Mouse (Mus musculus) thymus, postnatal 25 days (tissue): ENCODE measurements around the gene Akr1b8.
"Not testable (repeated sequence)": the region's sequence is repeated elsewhere in the genome, so short reads cannot be mapped to it uniquely, and the experiment has no call there.

Experiments
- DNase-seq: peaks from one replicate; pipeline ENCODE4 v3.0.0; 2022

Akr1b8 gene

GRCm38 (mm10) chr6:34353658-34354353, at the start of gene Akr1b8:
Akr1b8 (plus strand) TSS chr6:34354119.
- no peak for DNase-seq

- DNase-seq, result no peak
Measured at GRCm38 (mm10) chr6:34304675-34305241, 49.2 kb upstream of the Akr1b8 start.

GRCm38 (mm10) chr6:34306797-34307196, 47.1 kb upstream of the Akr1b8 start:
- no peak for DNase-seq

- DNase-seq, result no peak
Measured at GRCm38 (mm10) chr6:34309526-34309925, 44.4 kb upstream of the Akr1b8 start.

DNA sequence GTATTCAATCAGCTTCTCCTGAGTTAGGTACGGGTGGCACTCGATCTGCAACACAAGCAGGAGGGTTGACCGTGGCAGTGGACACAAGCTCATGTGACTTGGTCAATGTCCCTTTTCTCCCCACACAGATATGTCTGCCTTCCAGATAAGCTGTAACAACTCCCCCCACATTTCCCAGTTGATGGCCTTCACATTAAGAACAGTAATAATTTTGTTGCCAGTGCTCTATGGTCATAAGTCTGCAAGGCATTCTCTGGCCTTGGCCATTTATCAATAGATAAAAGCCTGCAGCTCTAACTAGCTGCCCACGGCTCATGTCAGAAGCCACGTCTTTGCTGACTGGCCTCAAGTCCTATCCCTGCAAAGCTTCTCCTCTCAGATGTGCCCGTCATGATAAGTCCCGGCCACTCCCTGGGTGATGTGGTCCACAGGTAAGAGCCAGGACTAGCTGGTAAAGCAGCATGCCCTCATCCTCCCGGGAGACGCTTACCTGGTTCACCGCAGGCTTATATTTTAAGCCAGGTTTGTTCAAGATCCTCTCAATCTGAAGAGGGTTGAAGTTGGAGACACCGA, 43.8 kb upstream of the Akr1b8 start:
- DNase-seq, result no peak

GRCm38 (mm10) chr6:34313386-34313785, 40.5 kb upstream of the Akr1b8 start:
- DNase-seq, result no peak

GRCm38 (mm10) chr6:34313921-34314320, 40.0 kb upstream of the Akr1b8 start:
- no peak for DNase-seq

- peak; percentile 88 for DNase-seq
Measured at GRCm38 (mm10) chr6:34316854-34317771, 36.8 kb upstream of the Akr1b8 start, which contains the start of gene Akr1b3. Akr1b3 (minus strand) TSS chr6:34317478.

GRCm38 (mm10) chr6:34318172-34318571, 35.7 kb upstream of the Akr1b8 start:
- peak; percentile 16 for DNase-seq

DNA sequence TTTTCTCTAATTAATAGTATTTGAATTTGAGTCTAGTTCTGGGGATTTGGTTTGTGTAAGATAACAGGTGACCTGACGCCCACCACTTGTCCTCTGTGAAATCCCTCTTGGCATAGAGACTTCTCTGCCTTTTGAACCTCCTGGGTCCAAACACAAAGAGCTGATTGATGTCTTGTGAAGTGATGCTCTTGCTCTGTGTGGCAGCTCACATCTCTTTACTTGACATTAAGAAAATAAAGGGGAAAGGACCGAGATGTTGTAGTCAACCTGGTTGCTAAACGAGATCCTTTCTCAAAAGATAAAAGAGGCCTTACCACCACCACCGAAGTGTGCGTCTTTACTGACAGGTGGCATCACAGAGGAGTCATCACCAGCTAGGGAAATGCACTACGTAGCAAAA, 35.3 kb upstream of the Akr1b8 start:
- DNase-seq, result peak; percentile 28

- DNase-seq, result no peak
Measured at GRCm38 (mm10) chr6:34322121-34322520, 31.8 kb upstream of the Akr1b8 start.

- DNase-seq, result no peak
Measured at GRCm38 (mm10) chr6:34331379-34331778, 22.5 kb upstream of the Akr1b8 start.

DNA sequence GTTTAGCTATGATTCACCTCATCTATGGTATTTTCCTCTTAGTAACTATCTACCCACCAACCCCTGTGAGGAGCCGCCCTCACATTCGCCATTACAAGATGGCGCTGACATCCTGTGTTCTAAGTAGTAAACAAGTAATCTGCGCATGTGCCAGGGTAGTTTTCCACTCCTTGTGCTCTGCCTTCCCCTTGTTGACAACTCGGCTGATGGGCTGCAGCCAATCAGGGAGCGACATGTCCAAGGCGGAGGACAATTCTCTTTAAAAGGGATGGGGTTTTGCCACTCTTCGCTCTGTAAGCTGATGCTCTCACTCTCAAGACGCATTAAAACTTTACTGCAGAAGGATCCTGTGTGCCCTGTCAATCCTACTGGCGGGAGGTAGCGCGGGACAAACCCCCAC, 22.1 kb upstream of the Akr1b8 start:
- DNase-seq, result not testable (repeated sequence)

DNA sequence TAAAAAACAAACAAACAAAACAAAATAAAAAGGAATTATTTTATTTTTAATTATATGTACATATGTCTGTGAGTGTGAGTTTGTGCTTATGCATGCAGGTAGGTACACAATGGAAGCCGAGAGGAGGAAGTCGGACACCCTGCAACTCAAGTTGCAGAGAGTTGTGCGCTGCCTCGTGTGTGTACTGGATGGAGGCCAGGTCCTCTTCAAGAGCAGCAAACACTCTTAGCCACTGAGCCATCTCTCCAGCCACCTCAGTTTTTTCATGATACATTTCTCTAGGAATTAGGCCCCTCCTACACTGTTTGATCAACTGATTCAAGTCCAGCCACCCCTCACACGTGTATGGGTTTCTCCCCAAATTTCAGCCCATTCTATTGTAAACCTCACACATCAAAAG, 19.2 kb upstream of the Akr1b8 start:
- no peak for DNase-seq

- no peak for DNase-seq
Measured at GRCm38 (mm10) chr6:34337799-34338198, 16.1 kb upstream of the Akr1b8 start.

- DNase-seq, result no peak
Measured at GRCm38 (mm10) chr6:34341991-34342390, 11.9 kb upstream of the Akr1b8 start.

- DNase-seq, result no peak
Measured at GRCm38 (mm10) chr6:34342476-34342875, 11.4 kb upstream of the Akr1b8 start.

DNA sequence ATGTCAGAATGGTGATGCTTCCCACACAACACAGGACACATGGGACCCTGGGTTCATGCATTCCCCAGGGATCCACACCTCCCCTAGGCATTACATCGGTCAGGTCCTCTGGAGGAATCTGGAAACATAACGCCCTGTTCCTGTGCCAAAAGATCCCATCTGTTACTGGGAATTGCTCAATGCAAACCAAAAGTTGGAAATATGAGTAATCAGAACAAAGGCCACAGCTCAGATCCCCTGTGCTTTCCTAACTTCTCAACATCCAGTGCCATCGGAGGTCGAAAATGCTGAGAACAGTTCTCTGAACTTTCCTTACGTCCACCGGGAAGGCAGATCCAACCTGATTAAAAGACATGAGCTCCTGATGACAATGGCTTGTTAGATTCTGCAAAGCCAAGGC, 10.5 kb upstream of the Akr1b8 start:
- no peak for DNase-seq

- DNase-seq, result no peak
Measured at GRCm38 (mm10) chr6:34344135-34344850, 9.6 kb upstream of the Akr1b8 start.

DNA sequence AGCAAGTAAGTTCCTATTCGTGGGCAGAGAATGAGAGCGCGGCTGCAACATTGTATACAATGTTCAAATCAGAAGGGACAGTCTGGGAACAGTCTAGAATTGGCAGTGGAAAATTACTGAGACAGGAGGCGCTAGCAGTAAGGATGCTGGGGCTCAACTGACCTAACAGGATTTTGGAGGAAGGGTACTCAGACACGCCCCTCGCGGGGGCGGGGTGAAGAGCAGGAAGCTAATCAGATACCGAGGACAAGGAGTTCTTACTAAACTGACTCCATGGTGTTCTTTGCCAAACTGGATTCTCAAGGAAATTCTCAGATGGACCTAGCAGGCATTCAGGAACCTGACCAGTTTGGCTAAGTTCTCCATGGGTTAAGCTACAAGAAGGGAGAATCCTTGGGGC, 9.0 kb upstream of the Akr1b8 start:
- no peak for DNase-seq

DNA sequence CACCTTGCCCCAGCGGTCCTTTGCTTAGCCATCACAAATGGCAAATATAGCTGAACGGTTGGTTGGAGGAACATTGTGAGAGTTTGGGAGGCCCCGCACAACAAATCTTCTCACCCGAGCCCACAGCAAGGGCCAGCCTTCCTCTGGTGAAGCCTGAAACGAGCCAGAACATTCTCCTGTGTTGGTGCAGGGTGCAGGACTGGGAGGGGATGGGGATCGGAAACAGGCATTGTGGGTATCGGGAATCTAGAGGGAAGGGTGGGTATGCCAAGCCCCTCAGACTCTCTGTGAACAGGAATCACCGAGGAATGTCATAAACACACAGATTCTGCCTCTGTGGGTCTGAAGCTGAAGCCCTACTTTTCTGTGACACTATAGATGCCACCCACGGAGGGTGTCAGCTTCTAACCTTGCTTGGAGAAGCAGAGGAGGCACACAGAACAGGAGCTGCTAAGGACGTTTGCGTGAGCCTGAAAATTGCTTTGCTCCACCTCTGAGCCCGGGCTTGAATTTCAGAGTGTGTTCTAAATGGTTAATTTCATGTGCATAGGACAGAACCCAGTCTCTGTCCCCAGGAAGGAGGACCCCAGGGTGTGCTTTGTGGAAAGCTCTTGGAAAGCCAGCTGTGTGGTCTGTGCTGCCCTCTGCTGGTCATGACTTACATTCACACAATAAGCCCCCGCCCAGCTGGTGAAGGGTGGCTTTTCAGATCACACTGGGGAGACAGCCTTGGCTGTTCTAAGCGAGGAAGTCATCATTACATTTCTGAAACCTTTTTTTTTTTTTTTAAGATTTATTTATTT, 7.6 kb upstream of the Akr1b8 start:
- DNase-seq, result peak; percentile 78
